Mouse (Mus musculus) neural tube, embryonic 13.5 days (tissue): ENCODE measurements around the gene Dynlt1f. TPM values are rescaled to one million over a fixed set of nuclear protein-coding genes. Genes with fewer than 3 reads are reported as not detected.
"Not testable (repeated sequence)": the region's sequence is repeated elsewhere in the genome, so short reads cannot be mapped to it uniquely, and the experiment has no call there.

ENCODE experiments used
- ATAC-seq: fragments of 200-750 bp; cut with Nextera tagmentation; 2 replicates; pipeline ENCODE4 v1.8.0; 2017; ENCODE audit warnings: low read depth, mild to moderate bottlenecking, moderate TSS enrichment, moderate library complexity
- H3K27ac ChIP-seq: fragments of 300-500 bp; sonication (generic); replicated peaks from 2 replicates; pipeline ENCODE4 v1.5.1; 2015; ENCODE audit warnings: moderate library complexity, mild to moderate bottlenecking, inconsistent platforms
- H3K27me3 ChIP-seq: fragments of 300-500 bp; sonication (generic); 2 replicates; pipeline ENCODE4 v1.6.1; 2015; ENCODE audit warnings: mild to moderate bottlenecking, inconsistent platforms
- H3K36me3 ChIP-seq: fragments of 300-500 bp; sonication (generic); 2 replicates; pipeline ENCODE4 v1.6.1; 2015; ENCODE audit warnings: mild to moderate bottlenecking, inconsistent platforms
- H3K4me1 ChIP-seq: fragments of 300-500 bp; sonication (generic); replicated peaks from 2 replicates; pipeline ENCODE4 v1.6.1; 2015; ENCODE audit warnings: inconsistent platforms
- H3K4me2 ChIP-seq: fragments of 300-500 bp; sonication (generic); 2 replicates; pipeline ENCODE4 v1.6.1; 2015; ENCODE audit warnings: inconsistent platforms, mild to moderate bottlenecking, moderate library complexity
- H3K4me3 ChIP-seq: fragments of 300-500 bp; sonication (generic); 2 replicates; pipeline ENCODE4 v1.5.1; 2015; ENCODE audit warnings: mild to moderate bottlenecking, inconsistent platforms
- H3K9ac ChIP-seq: fragments of 300-500 bp; sonication (generic); 2 replicates; pipeline ENCODE4 v1.6.1; 2015; ENCODE audit warnings: moderate library complexity, mild to moderate bottlenecking, inconsistent platforms
- H3K9me3 ChIP-seq: fragments of 300-500 bp; sonication (generic); 2 replicates; pipeline ENCODE4 v1.6.1; 2016; ENCODE audit warnings: inconsistent platforms
- WGBS: fragments of 180-500 bp; shearing (Covaris S2); methylation state at CpG from one replicate; pipeline ENCODE4 v1.1.7; 2015; 5-methylcytosine and 5-hydroxymethylcytosine counted together
- polyA plus RNA-seq: library from polyadenylated mRNA; unstranded; fragments of >200 nt; fragmentation: Nextera tagmentation; extraction: Ambion mirVana; gene quantifications from 2 replicates; pipeline ENCODE4 v1.2.1, GENCODE M21; 2015

Dynlt1f gene
- polyA plus RNA-seq, 1 experiment from 2014 or later = 377 TPM

- H3K9me3 ChIP-seq, H3K27me3 ChIP-seq, H3K36me3 ChIP-seq, H3K4me1 ChIP-seq, H3K4me3 ChIP-seq, H3K4me2 ChIP-seq, H3K27ac ChIP-seq, H3K9ac ChIP-seq, ATAC-seq: not testable (repeated sequence)
- WGBS = 97% methylated on average over 9 of the region's 9 CpGs
Measured at GRCm38 (mm10) chr17:6616731-6617130, 39.0 kb downstream of the Dynlt1f start.

- H3K9me3 ChIP-seq, H3K36me3 ChIP-seq, H3K4me3 ChIP-seq, H3K9ac ChIP-seq, H3K27ac ChIP-seq, H3K27me3 ChIP-seq, ATAC-seq, H3K4me2 ChIP-seq, H3K4me1 ChIP-seq: not testable (repeated sequence)
- WGBS = 86% methylated on average over 5 of the region's 9 CpGs
Measured at GRCm38 (mm10) chr17:6614316-6614715, 41.4 kb downstream of the Dynlt1f start.

- not testable (repeated sequence) for H3K9ac ChIP-seq, H3K4me3 ChIP-seq, H3K36me3 ChIP-seq, H3K27me3 ChIP-seq, H3K4me1 ChIP-seq, H3K27ac ChIP-seq, ATAC-seq, H3K9me3 ChIP-seq, H3K4me2 ChIP-seq
- whole genome bisulfite sequencing = 55% methylated on average over 12 of the region's 14 CpGs
Measured at GRCm38 (mm10) chr17:6613524-6613923, 42.2 kb downstream of the Dynlt1f start.

DNA sequence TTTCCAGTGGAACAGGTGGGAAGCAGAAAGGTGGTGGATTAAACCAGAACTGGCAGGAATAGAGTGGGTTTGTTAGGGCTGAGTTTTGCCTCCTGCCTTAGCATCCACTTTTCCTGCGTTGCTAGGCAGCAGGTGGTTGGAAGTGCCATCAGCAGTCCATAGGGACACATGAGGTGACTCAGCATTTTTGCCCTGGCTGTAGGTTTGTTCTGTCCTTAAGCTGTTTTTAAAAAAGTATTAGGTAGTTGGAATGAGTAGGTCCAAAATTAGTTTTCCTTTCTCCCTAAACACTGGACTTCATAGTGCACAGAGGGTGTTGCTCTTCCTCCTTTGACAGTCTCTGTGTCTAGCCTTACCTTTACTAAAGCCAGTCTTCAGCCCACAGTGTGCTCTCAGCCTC lies 50.4 kb downstream of the Dynlt1f start:
- not testable (repeated sequence) for H3K4me2 ChIP-seq, H3K27ac ChIP-seq, H3K4me1 ChIP-seq, H3K9me3 ChIP-seq, H3K27me3 ChIP-seq, ATAC-seq, H3K4me3 ChIP-seq, H3K36me3 ChIP-seq, H3K9ac ChIP-seq
- WGBS = 60% methylated on average over 1 of the region's 1 CpGs

DNA sequence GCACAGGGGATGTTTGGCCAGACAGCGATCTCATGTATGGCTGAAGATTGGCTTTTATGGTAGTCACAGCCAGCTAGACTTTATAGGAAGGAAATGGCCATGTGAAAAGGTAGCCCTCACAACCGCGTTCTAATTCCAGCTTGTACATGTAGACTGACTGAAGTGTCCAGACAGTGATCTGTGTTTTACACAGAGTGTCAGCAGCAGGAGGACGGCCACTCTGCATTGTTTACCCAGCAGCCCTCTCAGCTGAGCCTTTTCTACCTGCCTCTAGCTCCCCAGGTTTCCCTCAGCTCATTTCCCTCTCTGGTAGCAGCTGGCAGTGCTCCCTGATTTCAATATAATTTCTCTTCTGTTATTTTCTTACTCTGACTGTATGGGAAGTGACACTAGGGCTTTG lies 53.5 kb downstream of the Dynlt1f start:
- H3K9ac ChIP-seq, H3K27me3 ChIP-seq, H3K36me3 ChIP-seq, H3K4me1 ChIP-seq, H3K27ac ChIP-seq, H3K9me3 ChIP-seq: not testable (repeated sequence)
- H3K4me2 ChIP-seq = peak overlapping the region; percentile 41
- peak; percentile 13; the same call in 1 of the 2 replicates for ATAC-seq
- H3K4me3 ChIP-seq = peak overlapping the region; percentile 24
- 13% methylated on average over 3 of the region's 4 CpGs for WGBS

- not testable (repeated sequence) for H3K27ac ChIP-seq, H3K9me3 ChIP-seq, H3K4me1 ChIP-seq, H3K36me3 ChIP-seq, H3K27me3 ChIP-seq
- H3K4me3 ChIP-seq = peak within 1 kb of the TSS; percentile 30
- H3K4me2 ChIP-seq = peak within 1 kb of the TSS; percentile 48
- peak; percentile 96 for ATAC-seq
- 14% methylated on average over 33 of the region's 40 CpGs for WGBS
- peak within 1 kb of the TSS; percentile 50; the same call in 1 of the 2 replicates for H3K9ac ChIP-seq
Measured at GRCm38 (mm10) chr17:6601204-6601911, 54.3 kb downstream of the Dynlt1f start, which contains the start of gene Dynlt1c. Dynlt1c (plus strand) TSS chr17:6601671.

- not testable (repeated sequence) for H3K9ac ChIP-seq, H3K9me3 ChIP-seq, H3K4me2 ChIP-seq, ATAC-seq, H3K4me3 ChIP-seq, H3K27me3 ChIP-seq, H3K27ac ChIP-seq, H3K4me1 ChIP-seq, H3K36me3 ChIP-seq
- WGBS = 91% methylated on average over 7 of the region's 8 CpGs
Measured at GRCm38 (mm10) chr17:6600216-6600911, 55.3 kb downstream of the Dynlt1f start.

DNA sequence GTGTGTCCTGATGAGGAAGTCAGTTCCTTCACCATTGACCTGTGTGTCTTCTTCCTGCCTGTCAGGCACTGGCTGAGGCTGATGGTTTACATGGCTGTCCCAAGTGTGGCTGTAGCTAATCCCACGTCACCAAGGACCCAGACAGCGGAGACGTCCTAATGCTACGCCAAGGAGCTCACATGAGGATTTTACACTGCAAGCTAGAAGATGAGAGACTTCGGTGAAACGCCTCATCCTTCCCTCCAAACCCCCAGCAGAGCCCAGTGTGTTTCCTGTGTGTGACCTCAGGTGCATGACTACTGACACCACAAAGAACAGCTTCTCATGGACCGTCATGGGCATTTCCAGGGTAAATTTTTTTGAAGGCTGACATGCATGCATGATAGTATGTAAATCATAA lies 57.3 kb downstream of the Dynlt1f start:
- not testable (repeated sequence) for H3K4me3 ChIP-seq, H3K4me1 ChIP-seq, H3K36me3 ChIP-seq, H3K27me3 ChIP-seq, H3K27ac ChIP-seq, H3K4me2 ChIP-seq, H3K9me3 ChIP-seq, H3K9ac ChIP-seq, ATAC-seq
- 92% methylated on average over 7 of the region's 7 CpGs for WGBS

Other genes with a start within 250 kb of the Dynlt1f start
- gene Dynlt1b, start 225.8 kb downstream of the Dynlt1f start, polyA plus RNA-seq = 1,347 and 1,481 TPM in 2 replicates
- 80.0 and 85.0 TPM in 2 replicates for gene Dynlt1c, start 54.2 kb downstream of the Dynlt1f start, polyA plus RNA-seq
- 0.83 and 1.1 TPM in 2 replicates for gene Sytl3, start 3.2 kb upstream of the Dynlt1f start, polyA plus RNA-seq
- 58.5 and 68.3 TPM in 2 replicates for gene Ezr, start 126.9 kb upstream of the Dynlt1f start, polyA plus RNA-seq